Mouse (Mus musculus): Measurements from ENCODE around the gene Xab2. TPM values are rescaled to one million over a fixed set of nuclear protein-coding genes. Genes with fewer than 3 reads are reported as not detected.
"Not testable (repeated sequence)": the region's sequence is repeated elsewhere in the genome, so short reads cannot be mapped to it uniquely, and the experiment has no call there.

Gene Xab2
- polyA plus RNA-seq, 1 experiment, result 39.1 TPM

DNA sequence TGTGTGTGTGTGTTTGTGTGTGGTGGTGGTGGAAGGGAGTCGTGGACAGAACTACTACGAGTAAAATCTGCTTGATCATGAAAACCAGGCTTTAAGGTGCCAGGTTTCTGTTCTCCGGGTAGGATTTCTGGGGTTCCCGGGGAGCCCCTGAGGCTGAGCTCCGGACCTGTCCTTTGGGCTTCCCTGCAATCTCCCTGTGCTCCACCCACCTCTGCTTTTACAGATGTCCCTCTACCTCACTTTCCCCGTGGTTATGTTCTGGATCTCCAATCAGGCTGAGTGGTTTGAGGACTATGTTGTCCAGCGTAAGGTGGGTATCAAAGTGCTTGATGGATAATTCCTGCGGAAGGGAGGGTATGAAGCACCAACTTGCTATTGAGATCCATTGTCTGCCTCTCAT, 1.0 kb upstream of the Xab2 start:
- 63% methylated on average over 8 of the region's 8 CpGs for WGBS
- no peak for DNase-seq (ENCODE audit: low read depth, low spot score)

DNA sequence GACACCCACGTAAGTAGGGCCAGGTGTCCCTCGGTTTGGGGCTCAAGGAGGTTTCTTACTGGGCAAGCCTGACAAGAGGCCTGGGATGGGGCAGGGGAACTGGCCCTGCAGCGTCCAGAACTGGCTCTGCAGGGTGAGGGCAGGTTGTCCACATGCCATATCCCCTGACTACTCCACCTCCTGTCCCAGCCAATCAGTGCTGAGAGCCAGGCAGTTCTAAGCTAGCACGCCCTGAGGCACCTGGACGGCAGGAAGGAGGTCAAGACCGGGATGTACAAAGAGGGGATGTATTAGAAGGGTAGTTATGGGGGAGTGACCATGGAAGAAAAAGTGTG, 11.3 kb downstream of the Xab2 start:
- WGBS, result 64% methylated on average over 6 of the region's 6 CpGs
- no peak for DNase-seq (ENCODE audit: low read depth, low spot score)

DNA sequence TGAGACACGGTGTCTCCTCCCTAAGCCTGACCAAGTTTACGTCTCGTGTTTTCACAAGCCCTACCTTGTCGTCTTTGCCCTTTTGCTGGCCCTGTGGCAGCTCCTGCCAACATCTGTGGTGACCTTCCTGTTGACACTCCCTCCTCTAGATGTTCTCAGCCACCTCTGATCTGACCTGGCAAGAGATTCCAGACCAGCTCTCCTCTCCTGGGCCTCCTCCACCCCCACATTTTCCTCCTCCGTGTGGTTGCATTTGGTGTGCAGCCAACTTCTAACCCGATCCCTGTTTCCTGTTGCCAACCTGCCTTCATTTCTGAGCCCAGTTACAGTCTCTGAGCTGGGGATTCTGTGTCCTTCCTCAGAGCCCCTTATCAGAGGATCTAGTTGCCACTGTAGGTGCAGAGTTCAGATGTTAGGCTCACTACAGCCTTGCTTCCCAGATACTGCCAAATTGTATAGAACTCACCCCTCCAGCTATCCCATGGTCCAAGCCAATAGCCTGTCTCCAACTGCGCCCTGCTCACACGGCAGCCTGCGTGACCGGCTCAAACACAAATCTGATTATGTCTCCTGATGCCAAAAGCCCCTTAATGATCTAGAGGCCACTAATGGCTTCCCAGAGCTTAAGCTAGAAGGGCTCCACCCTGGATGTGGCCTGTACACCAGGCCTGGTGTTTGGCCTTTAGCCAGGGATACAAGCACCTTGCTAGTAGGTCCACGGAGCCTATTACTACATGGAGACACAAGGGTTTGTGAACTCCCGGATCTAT, 11.9 kb downstream of the Xab2 start:
- 55% methylated on average over 12 of the region's 12 CpGs for WGBS
- DNase-seq (ENCODE audit: low read depth, low spot score), result no peak

DNA sequence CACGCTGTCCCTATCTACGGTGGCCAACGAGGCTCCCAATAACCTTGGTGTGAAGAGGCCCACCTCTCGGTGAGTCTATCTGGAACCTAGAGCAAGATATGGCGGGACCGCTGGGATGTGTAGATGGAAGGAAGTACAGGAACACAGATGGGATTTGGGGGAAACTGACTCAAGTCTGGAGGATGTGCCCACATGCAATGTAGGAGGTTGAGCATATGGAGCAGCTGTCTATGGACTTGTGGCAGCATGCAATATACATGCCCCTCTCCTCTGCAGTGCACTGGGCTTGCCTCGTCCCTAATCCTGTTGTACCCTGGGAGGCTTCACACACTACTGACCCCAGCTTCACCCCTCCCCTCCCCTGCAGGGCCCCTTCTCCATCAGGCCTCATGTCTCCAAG, 13.3 kb downstream of the Xab2 start:
- WGBS, result 85% methylated on average over 7 of the region's 7 CpGs
- DNase-seq (ENCODE audit: low read depth, low spot score), result no peak

DNA sequence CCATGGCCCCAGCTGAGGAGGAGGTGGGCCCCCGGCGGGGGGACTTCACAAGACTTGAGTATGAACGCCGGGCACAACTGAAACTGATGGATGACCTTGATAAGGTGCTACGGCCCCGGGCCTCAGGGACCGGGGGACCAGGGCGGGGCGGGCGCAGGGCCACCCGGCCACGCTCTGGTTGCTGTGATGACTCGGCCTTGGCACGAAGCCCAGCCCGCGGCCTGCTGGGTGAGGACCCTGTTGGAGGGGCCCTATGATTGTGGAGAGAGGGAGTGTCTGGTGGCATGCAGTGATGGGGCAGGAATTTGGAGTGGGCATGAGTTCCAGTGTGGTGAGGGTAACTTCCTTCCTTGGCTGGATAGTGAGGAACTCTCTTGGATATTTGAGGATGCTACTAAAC, 14.5 kb downstream of the Xab2 start:
- 47% methylated on average over 16 of the region's 16 CpGs for whole genome bisulfite sequencing
- DNase-seq (ENCODE audit: low read depth, low spot score), result no peak

DNA sequence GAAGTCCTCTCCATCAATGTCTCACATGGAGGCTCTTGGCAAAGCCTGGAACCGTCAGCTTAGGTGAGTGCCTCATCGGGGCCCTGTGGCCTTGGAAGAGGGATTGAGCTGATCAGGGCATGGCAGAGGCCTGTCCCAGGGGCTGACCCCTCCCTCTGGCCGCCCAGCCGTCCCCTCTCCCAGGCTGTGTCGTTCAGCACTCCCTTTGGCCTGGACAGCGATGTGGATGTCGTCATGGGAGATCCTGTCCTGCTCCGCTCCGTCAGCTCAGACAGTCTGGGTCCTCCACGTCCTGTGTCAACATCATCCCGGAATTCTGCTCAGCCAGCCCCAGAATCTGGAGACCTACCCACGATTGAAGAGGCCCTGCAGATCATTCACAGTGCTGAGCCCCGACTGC, 17.7 kb downstream of the Xab2 start:
- no peak for DNase-seq (ENCODE audit: low read depth, low spot score)
- WGBS, result 80% methylated on average over 13 of the region's 13 CpGs

DNA sequence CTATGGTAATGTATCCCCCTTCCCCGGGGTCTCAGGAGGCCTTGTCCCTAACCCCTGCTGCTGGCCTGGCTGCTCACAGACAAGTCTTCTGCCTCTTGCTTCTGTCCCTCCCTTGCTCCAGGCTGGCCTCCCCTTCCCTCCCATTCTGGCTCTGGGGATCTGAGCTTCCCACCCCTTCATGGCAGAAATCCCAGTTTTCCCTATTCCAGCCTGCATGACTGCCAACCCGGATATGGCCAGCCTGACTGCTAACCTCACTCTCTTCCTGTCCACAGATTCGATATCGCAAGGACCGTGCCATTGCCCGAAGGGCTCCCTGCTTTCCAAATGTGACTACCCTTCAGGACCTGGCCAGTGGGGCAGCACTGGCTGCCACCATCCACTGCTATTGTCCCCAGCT, 20.7 kb downstream of the Xab2 start:
- 81% methylated on average over 6 of the region's 6 CpGs for WGBS
- no peak for DNase-seq (ENCODE audit: low read depth, low spot score)

DNA sequence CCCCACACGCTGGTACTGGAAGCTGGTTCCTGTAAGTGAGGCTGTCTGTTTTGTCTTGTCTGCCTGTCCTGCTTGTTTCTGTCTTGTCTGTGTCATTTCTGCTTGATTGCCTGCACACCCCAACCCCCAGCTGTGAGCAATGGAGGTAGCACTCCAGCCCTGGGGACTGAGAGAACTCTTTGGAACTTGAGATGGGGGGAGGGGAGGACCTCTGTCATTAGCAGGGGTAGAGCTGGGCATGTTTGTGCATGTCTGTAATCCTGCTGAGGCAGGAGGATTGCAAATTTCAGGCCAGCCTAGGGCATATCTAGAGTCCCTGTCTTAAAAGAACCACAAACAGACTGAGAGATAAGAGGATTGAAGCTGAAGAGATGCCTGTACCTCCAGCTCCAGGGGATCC, 21.9 kb downstream of the Xab2 start:
- WGBS, result 95% methylated on average over 1 of the region's 1 CpGs

DNA sequence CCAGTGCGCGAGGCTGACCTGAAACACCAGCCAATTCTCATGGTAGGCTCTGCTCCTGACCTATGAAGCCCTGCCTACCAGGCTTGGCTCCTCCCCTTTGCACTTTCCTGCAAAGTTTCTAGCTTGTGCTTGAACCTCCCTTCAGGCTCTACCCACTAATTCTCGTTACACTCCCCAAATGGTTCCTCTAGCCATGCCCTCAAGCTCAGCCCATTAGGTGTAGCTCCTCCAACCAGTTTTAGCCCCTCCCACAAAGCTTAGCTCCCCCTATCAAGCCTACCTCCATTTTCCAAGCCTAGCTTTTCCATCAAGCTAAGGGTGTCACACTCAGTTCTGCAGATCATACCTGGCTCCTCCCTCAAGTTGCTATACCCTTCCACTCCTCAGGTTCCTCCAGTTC, 23.1 kb downstream of the Xab2 start:
- DNase-seq (ENCODE audit: low read depth, low spot score), result no peak
- WGBS, result 73% methylated on average over 3 of the region's 3 CpGs

More for the DNA sequence above, 21.9 kb downstream of the Xab2 start:
- DNase-seq (ENCODE audit: low read depth, low spot score), result no peak

DNA sequence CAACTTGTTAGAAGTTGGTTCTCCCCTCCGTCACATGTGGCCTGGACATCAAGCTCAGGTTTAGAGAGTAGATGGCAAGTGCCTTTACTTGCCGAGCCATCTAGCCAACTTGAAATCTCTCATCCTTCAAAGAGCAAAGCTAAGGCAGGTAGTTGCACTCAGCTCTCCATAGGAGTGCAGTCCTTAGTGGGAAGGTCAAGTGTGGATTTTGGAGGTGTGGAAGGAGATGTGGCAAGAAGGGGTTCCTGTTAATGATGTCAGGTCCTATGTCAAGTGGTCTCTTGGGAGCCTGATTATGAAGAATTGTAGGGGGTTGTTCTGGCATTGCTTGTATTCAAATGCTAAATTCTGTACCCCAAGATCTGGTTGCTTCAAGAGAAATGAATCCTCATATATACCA, 26.6 kb downstream of the Xab2 start:
- DNase-seq (ENCODE audit: low read depth, low spot score), result no peak
- WGBS, result 76% methylated on average over 2 of the region's 2 CpGs

DNA sequence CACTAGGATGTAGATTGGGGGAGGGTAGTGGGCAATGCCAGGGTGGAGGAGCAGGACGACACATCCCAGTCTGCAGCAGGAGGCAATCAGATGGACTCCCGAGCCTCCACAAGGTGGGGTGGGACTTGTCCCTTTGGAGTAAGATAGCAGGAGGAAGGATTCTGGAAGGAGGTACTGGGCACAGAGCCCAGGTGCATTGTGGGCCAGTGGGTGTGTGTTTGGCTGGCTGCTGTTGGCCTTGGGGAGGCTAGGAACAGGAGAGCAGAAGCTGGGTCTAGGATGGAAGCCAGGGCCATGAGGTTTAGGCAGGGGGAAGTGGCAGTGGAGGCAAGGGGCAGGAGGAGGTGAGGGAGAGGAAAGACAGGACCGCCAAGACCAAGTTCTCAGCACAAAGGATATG, 27.6 kb downstream of the Xab2 start:
- DNase-seq (ENCODE audit: low read depth, low spot score), result no peak
- 40% methylated on average over 3 of the region's 3 CpGs for WGBS

DNA sequence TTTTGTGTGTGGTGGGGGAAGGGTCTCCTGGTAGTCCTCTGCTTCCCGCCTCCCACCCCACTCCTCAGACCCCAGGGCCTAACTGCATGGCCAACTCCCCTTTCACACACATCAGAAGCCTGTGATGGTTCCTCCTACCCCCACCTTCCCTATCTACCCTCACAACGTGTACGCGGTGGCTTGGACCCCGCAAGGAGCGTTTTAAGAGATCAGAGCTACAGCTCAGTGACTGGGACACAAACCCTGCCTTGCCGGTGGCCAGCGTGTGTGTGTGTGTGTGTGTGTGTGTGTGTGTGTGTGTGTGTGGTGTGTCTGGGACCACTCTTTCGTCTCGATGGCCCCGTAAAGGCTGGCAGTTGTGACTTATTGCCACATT, 32.9 kb downstream of the Xab2 start:
- WGBS, result 4% methylated on average over 11 of the region's 11 CpGs

DNA sequence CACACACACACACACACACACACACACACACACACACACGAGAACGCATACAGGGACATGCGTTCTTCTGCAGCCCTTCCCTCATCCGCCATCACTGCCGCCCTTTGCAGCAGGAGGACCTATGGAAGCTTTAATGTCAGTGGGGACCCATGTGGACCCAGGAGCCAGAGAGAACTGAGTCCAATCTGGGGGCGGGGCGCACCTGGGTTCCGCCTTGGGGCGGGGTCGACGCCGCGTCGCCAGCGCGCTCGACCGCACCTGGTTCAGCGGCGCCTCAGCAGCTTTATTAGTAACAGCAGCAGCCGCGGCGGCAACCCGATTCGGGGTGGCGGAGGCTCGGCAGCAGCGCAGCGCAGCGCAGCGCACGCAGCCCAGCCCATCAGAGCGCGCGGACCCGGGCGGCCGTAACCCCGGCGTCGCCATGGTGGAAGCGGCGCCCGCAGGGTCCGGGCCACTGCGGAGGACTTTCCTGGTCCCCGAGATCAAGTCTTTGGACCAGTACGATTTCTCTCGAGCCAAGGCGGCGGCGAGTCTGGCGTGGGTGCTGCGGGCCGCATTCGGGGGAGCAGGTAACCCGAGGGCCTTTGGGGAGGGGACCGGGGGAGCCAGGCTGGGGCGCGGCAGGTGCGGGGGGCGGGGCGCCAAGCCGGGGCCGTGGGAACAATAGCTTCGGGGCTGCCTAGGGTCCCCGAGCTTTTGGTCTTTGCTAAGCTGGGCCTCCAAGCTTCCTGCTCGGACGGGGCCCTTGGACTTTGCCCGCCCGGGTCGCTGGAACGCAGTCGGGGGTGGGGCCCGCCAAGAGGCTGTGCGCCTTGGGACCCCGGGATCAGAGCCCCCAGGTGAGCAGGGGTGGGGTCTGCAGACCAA, 33.5 kb downstream of the Xab2 start:
- DNase-seq (ENCODE audit: low read depth, low spot score), result no peak
- 2% methylated on average over 77 of the region's 77 CpGs for WGBS

More for the DNA sequence above, 32.9 kb downstream of the Xab2 start:
- DNase-seq (ENCODE audit: low read depth, low spot score), result no peak

DNA sequence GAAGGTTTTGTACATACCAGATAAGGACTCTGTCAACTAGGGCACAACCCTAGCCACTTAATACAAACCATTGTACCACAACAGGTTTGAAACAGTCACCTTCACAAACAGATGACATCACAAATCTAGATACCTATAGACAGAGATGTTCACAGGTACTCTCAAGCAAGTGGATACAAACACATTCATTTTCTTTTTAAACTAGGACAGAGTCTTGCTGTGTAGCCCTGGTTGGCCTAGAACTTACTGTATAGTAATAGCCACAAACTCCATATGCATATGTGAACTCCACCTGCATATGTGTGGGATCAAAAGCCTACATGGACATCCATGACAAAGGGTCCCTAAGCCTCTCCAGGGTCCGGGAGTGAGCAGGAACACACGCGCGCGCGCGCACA, 34.1 kb downstream of the Xab2 start, which contains the start of gene Camsap3:
Gene Camsap3 (plus strand): TSS at position 301 of the 398 bp plus-strand sequence.
- WGBS, result 8% methylated on average over 7 of the region's 7 CpGs

DNA sequence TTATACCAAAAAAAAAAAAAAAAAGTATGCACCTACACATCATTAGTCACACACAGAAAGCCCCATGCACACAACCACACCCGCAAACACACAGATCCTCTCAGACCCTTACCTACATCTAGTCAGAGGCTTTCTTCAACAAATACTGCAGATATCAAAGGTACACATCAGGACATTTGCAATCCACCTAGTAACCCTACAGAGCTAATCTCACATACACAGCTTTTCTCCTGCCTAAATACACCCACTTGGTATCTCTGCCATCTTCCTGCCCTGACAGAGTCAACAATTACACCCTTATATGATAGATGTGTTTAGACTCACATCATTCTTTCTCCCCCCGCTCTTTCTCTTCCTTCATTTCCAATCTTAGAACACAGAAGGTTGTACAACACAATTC, 34.7 kb downstream of the Xab2 start:
- 90% methylated on average over 2 of the region's 2 CpGs for WGBS
- DNase-seq (ENCODE audit: low read depth, low spot score), result no peak

More for the DNA sequence above, 34.1 kb downstream of the Xab2 start, which contains the start of gene Camsap3:
- no peak for DNase-seq (ENCODE audit: low read depth, low spot score)

DNA sequence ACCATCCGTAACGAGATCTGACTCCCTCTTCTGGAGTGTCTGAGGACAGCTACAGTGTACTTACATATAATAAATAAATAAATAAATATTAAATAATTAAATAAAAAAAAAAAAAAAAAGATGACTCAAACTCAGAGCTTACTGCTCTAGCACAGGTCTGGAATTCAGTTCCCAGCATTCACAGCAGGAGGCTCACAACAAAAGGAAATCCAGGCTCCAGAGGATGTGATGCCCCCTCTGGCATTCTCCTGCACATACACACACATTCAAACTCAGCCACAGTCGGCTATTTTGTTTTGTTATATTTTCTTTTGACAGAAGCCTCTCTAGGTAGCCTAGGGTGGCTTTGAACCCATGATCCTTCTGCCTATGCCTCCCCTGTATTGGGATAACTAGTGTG, 39.2 kb downstream of the Xab2 start:
- not testable (repeated sequence) for DNase-seq (ENCODE audit: low read depth, low spot score)
- 91% methylated on average over 3 of the region's 3 CpGs for WGBS

DNA sequence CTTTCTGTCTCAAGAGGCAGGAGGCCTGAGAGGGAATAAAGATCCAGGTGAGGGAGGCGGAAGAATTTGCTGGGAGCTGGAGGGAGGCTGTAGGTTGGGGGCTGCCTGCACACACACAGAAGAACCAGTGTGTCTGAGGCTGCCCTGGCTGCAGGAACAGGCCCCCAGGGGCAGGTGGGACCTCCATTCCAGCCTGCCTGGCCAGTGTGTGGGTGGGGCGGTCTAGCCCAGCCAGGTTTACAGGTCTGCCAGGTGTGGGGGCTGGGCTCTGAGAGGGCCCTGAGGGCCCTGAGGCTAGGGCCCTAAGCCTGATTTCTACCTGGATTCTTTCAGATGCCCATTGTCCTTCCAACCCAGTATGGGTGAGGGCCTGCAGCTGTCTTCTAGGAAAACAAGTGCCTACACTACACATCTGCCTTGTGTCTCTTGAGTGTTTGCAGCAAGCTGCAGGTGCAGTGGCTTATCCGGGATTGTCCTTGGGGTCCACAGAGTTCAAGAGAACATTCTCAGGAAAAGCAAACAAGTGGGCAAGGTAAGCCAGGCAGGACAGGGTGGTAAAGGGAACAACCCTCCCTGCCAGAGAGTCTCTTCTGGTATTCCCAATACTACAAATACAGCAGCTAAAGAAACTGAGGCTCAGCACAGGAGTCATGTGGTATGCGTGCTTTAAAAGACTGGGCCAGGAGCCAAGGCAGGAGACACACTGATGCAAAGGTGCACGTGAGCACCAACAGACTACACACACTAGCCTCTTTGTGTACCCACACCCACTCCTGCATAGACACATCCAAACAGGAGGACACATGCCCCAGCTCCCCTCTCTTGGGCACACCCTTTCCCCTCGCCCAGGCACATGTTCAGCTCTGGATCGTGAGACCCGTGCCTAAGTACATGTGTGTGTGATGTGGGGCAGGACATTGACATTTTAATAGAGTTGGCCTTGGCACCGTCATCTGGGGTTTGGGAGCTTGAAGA, 41.4 kb downstream of the Xab2 start:
- 50% methylated on average over 9 of the region's 9 CpGs for WGBS
- DNase-seq (ENCODE audit: low read depth, low spot score), result no peak

DNA sequence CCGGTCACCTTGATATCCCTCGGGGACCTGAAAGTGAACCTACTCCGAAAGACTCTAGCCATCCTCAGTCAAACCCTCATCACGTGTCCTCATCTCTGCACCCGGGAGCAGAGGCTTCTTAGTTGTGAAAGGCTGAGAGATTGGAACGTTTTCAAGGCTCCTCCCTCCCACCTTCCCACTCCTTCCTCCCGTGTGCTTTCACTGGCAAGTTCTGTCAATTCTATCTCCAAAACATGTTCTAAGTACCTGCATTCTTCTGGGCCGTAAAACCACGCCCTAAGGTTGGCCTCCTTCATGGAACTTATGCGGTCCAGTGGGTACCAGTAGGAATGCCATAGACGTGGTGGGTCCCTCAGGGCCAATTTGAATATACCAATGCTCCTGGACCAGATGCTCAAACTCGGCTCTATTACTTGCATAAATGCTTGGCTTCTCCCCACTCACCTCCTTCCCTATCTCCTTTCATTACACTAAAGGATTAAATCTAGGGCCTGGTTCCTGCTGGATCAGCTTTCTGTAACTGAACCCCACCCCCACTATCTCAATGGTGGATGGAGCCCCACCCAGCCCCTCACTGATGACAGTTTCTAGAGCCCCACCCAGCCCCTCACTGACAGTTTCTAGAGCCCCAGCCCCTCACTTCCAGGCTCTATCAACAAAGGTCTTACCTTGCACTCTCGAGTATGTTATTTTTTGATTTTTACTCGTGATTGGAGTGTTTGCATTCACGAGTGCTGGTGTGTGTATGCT, 44.7 kb downstream of the Xab2 start:
- DNase-seq (ENCODE audit: low read depth, low spot score), result no peak
- 36% methylated on average over 15 of the region's 15 CpGs for WGBS

DNA sequence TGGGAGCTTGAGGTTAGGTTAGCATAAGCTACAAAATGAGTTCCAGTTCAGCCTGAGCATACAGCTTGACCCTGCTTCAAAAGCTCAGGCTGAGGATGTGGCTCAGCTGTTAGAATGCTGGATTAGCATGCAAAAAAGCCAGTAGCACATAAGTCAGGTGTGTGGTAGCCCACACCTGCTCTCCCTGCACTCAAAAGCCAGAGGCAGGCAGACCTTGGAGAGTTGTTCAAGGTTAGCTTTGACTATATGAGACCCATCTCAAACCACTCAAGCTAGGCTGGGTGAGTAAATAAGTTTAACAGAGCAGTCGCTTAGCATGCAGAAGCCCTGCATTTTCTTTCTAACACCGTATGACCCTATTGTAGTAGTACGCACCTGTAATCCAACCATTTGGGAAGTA, 46.6 kb downstream of the Xab2 start:
- DNase-seq (ENCODE audit: low read depth, low spot score), result no peak
- WGBS, result 93% methylated on average over 3 of the region's 3 CpGs
